Comparison of ENCODE assay signal across 24 mouse cellular contexts in the genomic region with DNA sequence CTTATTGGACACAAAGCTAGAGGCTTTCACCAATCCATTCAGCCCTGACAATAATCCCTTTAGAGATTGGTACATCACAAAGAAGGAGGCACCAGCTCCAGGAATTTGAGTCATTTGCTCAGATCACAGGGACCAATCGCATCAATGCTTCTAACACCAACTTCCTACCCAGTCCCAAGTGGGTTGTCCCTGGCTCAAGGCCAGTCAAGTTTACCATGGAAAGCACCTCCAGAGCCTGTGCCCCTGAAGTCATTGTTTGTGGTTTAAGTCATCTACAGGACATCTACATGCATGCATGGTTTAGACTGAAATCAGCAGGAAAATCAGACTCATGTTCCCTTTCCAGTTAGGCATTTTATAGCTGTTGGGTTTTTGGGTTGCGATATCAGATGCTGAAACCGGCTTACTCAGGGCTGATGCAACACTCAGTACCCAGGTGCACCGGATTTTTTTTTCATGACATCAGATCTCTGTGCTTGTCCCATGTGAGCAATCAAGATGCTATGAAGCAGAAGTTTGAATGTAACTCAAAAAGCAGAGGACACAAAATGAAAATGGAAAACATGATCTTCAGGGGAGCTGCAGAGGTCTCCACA. TPM values are rescaled to one million over a fixed set of nuclear protein-coding genes. Genes with fewer than 3 reads are reported as not detected.
DNase-seq lines count a peak whose midpoint lies in the region; ATAC-seq and TF ChIP-seq lines count a peak whose summit lies in the region.
"Had no signal": no experiment of that assay in that cellular context is flagged by ENCODE, and none has a peak within 500 bp of the region (broad histone marks: within the 10 kb centered on the region; RNA-seq: fewer than 3 reads in every experiment).

No protein-coding gene starts in this region.

- DNase-seq in kidney, postnatal 0 days (ENCODE audit: low spot score): no peak
- DNase-seq in kidney, postnatal 14 days: no peak
- peak; percentile 60 for DNase-seq in NIH3T3 (ENCODE audit: low read depth)
- peak; percentile 8 for DNase-seq in fat pad, adult 2 months (ENCODE audit: extremely low read depth, low read depth, low spot score)
- DNase-seq in thymus, adult 18-20 months: no peak
- DNase-seq in heart, adult 18-20 months: no peak
- no peak for DNase-seq in left cerebral cortex, adult 11 months (ENCODE audit: low spot score)
- DNase-seq: adrenal gland, postnatal 10 days; cerebellum, adult 18-20 months; cerebellum, postnatal 14 days; heart, adult 2 months; heart, postnatal 36 days; layer of hippocampus, adult 9-11 months; liver, embryonic 13.5 days; lung, adult 2 months; lung, postnatal 14 days; thymus, postnatal 14 days had no signal

- no peaks in the 10 kb centered on the region for H3K36me3 ChIP-seq in kidney, postnatal 0 days (ENCODE audit: insufficient read depth, low read length)
- H3K36me3 ChIP-seq: embryonic facial prominence, embryonic 12.5 days; forebrain, embryonic 15.5 days; liver, embryonic 13.5 days; midbrain, embryonic 12.5 days had no signal

- H3K4me2 ChIP-seq in kidney, postnatal 0 days (ENCODE audit: low read length): no peak overlapping the region
- H3K4me2 ChIP-seq: embryonic facial prominence, embryonic 12.5 days; forebrain, embryonic 15.5 days; hindbrain, embryonic 14.5 days; liver, embryonic 13.5 days; midbrain, embryonic 12.5 days had no signal

- peaks cover 13% of the 10 kb centered on the region for H3K4me1 ChIP-seq in kidney, postnatal 0 days (replicated peaks; ENCODE audit: insufficient read depth, low read length)
- H3K4me1 ChIP-seq: liver, embryonic 13.5 days; midbrain, embryonic 12.5 days had no signal

- H3K4me3 ChIP-seq in kidney, postnatal 0 days (replicated peaks; ENCODE audit: low read depth, low read length): no peak overlapping the region
- H3K4me3 ChIP-seq: embryonic facial prominence, embryonic 12.5 days; forebrain, embryonic 15.5 days; heart, adult 2 months; left cerebral cortex, adult 2 months; liver, embryonic 13.5 days; midbrain, embryonic 12.5 days had no signal

- no peak for TF ChIP-seq CTCF in kidney, postnatal 0 days (IDR thresholded peaks at IDR 0.05; ENCODE audit: low read depth)

- no peaks in the 10 kb centered on the region for H3K27me3 ChIP-seq in kidney, postnatal 0 days (ENCODE audit: insufficient read depth, low read length)
- H3K27me3 ChIP-seq: embryonic facial prominence, embryonic 12.5 days; forebrain, embryonic 15.5 days; liver, embryonic 13.5 days; midbrain, embryonic 12.5 days had no signal

- H3K27ac ChIP-seq in kidney, postnatal 0 days: 0 out of 2 replicates have a peak overlapping the region, but pooled peaks have one; percentile 25
- H3K27ac ChIP-seq: embryonic facial prominence, embryonic 12.5 days; forebrain, embryonic 15.5 days; heart, adult 2 months; hindbrain, embryonic 14.5 days; left cerebral cortex, adult 2 months; liver, embryonic 13.5 days; midbrain, embryonic 12.5 days had no signal

- no peaks in the 10 kb centered on the region for H3K9me3 ChIP-seq in kidney, postnatal 0 days (replicated peaks; ENCODE audit: low read length)
- H3K9me3 ChIP-seq: embryonic facial prominence, embryonic 12.5 days; forebrain, embryonic 15.5 days; liver, embryonic 13.5 days; midbrain, embryonic 12.5 days had no signal

- peak; percentile 74; the same call in 1 of the 2 replicates for ATAC-seq in kidney, postnatal 0 days (replicated peaks; ENCODE audit: low FRiP score, low read depth)
- ATAC-seq: forebrain, embryonic 15.5 days; inflammation-experienced regulatory T-cells, adult 6 months had no signal

- WGBS in kidney, postnatal 0 days: 69% methylated on average over 4 of the region's 4 CpGs

- H3K9ac ChIP-seq in kidney, postnatal 0 days (ENCODE audit: low read depth, low read length): no peak overlapping the region
- H3K9ac ChIP-seq: embryonic facial prominence, embryonic 12.5 days; forebrain, embryonic 15.5 days; hindbrain, embryonic 14.5 days; liver, embryonic 13.5 days; midbrain, embryonic 12.5 days had no signal

RNA-seq across cellular contexts. Expression of a gene that starts 50.3 kb away (rescaled TPM):
- polyA plus RNA-seq in kidney, postnatal 0 days (2015; fragmentation: Nextera tagmentation; extraction: Ambion mirVana): 22.7 and 24.9 TPM in 2 replicates
- 10 to 100 TPM; 11.2 TPM for total RNA-seq in heart, adult 18-20 months (2021)
- total RNA-seq: neutrophil, adult 5-6 weeks had no signal

Comparison
In these comparisons a context has a peak if more than half of its experiments do, and no peak if none do; other contexts are left out.
1. DNase-seq: peak in NIH3T3 (single experiment) and fat pad, adult 2 months (single experiment); none in kidney, postnatal 0 days (single experiment), kidney, postnatal 14 days (single experiment), thymus, adult 18-20 months (0 of 2), heart, adult 18-20 months (0 of 2) and left cerebral cortex, adult 11 months (single experiment).